Mouse (Mus musculus) neutrophil, adult 59 days (primary cell): ENCODE results near the gene Olfr1301. TPM values are rescaled to one million over a fixed set of nuclear protein-coding genes. Genes with fewer than 3 reads are reported as not detected.

Experiments used
- total RNA-seq, 2 experiments: library from RNA; stranded (reverse); gene quantifications; 1 replicate in 1 of 2; 2 replicates in 1 of 2; pipeline ENCODE4 v1.2.4; 2023

Olfr1301 gene
- not detected for total RNA-seq

DNA sequence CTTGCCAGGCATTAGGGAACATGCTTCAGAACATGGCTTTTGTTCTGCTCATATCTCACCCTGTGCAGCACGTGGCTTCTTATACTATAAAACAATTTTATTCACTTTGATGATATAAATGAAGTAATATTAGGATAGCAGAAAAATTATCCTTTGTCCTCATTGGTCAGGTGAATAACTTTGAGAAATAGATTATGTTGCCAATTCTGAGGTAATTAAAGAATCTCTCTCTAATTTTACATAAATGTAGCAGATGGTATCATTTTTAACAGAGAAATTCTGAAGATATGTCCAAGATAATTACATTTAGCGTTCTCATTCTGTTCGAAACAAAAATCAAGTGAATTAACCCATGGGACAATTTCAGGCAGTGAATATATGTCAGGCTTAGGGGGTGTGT, at the start of gene Olfr1301:
Olfr1301 (plus strand) TSS at position 301 of the 400 bp plus-strand sequence.

DNA sequence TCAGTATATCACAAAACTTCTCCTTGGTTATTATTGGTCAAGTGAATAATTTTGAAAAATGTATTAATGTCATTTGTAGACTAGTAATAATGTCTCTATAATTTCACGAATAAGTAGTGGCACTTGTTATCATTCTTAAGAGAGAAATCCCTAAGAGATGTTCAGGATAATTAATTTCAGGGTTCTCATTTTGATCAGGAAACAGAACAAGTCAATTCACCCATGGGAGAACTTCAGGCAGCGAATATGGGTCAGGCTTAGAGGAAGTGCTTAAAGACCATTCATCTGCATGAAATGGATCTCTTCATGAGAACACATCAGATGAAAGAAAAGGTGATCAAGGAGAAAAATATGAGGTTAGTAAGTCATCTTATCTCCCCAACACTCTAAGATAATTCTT, 26.3 kb downstream of the Olfr1301 start, which contains the start of gene Olfr1302:
Olfr1302 (plus strand) TSS at position 301 of the 400 bp plus-strand sequence.

Other genes with a start within 250 kb of the Olfr1301 start
- not detected for gene Olfr1293-ps, start 225.8 kb upstream of the Olfr1301 start, total RNA-seq
- gene Olfr1294, start 210.7 kb upstream of the Olfr1301 start, total RNA-seq = not detected
- not detected for gene Olfr1295, start 181.3 kb upstream of the Olfr1301 start, total RNA-seq
- gene Olfr1297, start 124.5 kb upstream of the Olfr1301 start, total RNA-seq = not detected
- gene Olfr1298, start 101.8 kb upstream of the Olfr1301 start, total RNA-seq = not detected
- not detected for gene Olfr1299, start 89.6 kb upstream of the Olfr1301 start, total RNA-seq
- gene Olfr1302, start 26.4 kb downstream of the Olfr1301 start, total RNA-seq = not detected
- gene Olfr1303, start 69.3 kb downstream of the Olfr1301 start, total RNA-seq = not detected
- not detected for gene Olfr1305, start 126.1 kb downstream of the Olfr1301 start, total RNA-seq
- not detected for gene Olfr1306, start 165.3 kb downstream of the Olfr1301 start, total RNA-seq
- gene Olfr1307, start 198.4 kb downstream of the Olfr1301 start, total RNA-seq = under 1 TPM; 0.02 TPM
- not detected for gene Olfr1308, start 213.9 kb downstream of the Olfr1301 start, total RNA-seq
- gene Olfr1309, start 239.3 kb downstream of the Olfr1301 start, total RNA-seq = not detected